Mouse (Mus musculus) neural tube, embryonic 10.5 days (tissue): ENCODE results near the gene Pigv.

Source experiments
- DNase-seq: peaks from one replicate; pipeline ENCODE4 v3.0.0-alpha.2; 2017; ENCODE audit warnings: low spot score; ENCODE audit errors: extremely low spot score

Pigv gene

GRCm38 (mm10) chr4:133614274-133614761, 58.1 kb downstream of the Pigv start:
- DNase-seq, result no peak

DNA sequence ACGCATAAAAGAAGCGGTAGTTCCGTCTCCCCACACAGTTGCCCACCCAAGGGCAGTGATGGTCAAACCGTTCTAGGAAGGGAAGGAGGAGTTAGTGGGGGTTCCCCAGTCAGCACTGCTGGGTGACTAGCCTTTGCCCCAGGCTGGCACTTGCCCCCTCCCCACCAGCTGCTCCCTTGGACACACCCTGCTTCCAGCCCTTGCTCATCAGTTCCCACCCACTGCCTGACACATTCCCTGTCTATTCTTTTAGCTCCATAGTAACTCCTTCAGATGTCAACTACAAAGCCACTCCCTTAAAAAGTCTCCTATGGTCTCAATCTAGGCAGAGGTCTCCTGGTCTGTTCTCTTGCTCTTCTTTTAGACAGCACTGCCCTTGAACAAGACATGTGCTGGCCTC, 58.6 kb downstream of the Pigv start:
- no peak for DNase-seq

- no peak for DNase-seq
Observed at GRCm38 (mm10) chr4:133613026-133613425, 59.4 kb downstream of the Pigv start.

- DNase-seq, result no peak
Observed at GRCm38 (mm10) chr4:133612416-133612815, 60.0 kb downstream of the Pigv start.

- no peak for DNase-seq
Observed at GRCm38 (mm10) chr4:133611815-133612214, 60.6 kb downstream of the Pigv start.
